ENCODE assay signal across 8 mouse cellular contexts in the genomic region with DNA sequence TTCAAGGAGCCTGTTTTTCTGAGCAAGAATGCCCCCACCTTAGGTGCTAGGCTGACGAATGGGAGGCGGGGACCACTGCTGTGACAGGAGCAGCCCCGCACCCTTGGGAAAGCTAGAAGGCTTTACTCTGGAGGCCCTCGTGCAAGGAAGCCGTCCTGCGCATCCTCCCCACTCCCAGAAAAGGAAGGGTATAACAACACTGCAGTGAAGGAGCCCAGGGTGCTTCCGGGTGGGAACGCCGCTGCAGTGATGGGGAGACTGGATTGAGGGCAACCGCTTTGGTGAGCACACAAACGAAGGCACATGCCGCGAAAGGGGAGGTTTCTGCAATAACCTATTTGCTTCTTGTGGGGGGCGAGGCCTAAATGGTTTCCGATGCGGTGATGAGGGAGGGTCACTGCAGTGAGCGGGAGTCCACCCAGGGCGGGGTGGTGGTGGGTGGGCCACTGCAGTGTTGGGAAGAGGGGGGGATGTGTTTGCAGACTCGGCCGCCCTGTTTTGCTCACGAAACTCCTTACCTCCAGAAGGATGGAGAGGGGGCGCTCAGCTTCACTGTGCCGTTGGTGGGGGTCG. TPM values are rescaled to one million over a fixed set of nuclear protein-coding genes. Genes with fewer than 3 reads are reported as not detected.
DNase-seq lines count a peak whose midpoint lies in the region; ATAC-seq and TF ChIP-seq lines count a peak whose summit lies in the region.

Vwa5b2 (plus strand) TSS at position 106 of the 573 bp plus-strand sequence.

- under 1% methylated on average over 24 of the region's 24 CpGs for WGBS in heart, embryonic 11.5 days (ENCODE audit: insufficient replicate concordance)
- WGBS in embryonic facial prominence, embryonic 15.5 days, result under 1% methylated on average over 24 of the region's 24 CpGs

- H3K4me2 ChIP-seq in heart, embryonic 11.5 days, result peak within 1 kb of the TSS; percentile 92
- peak within 1 kb of the TSS; percentile 95 for H3K4me2 ChIP-seq in embryonic facial prominence, embryonic 15.5 days (replicated peaks)

- no peak for TF ChIP-seq CTCF in E14TG2a.4 (conservative IDR thresholded peaks at IDR 0.05; ENCODE audit: low read length)
- TF ChIP-seq CTCF in left cerebral cortex, adult 2 months (IDR thresholded peaks at IDR 0.05), result no peak

- no peak for DNase-seq in heart, postnatal 25 days (ENCODE audit: low spot score)
- DNase-seq in left cerebral cortex, adult 2 months (ENCODE audit: extremely low spot score in 1 of 2, low spot score in 2 of 2), result peak in 1 of 2 experiments; percentile 49
- DNase-seq in neural tube, embryonic 10.5 days (ENCODE audit: extremely low spot score, low spot score), result peak; percentile 48
- DNase-seq in thymus, adult 18-20 months, result no peak
- DNase-seq in ovary, postnatal 14 days (ENCODE audit: low spot score), result no peak

- H3K27me3 ChIP-seq in heart, embryonic 11.5 days (ENCODE audit: control insufficient read depth, insufficient read depth, low read length), result peaks cover 55% of the 10 kb centered on the region
- peaks cover 66% of the 10 kb centered on the region for H3K27me3 ChIP-seq in E14TG2a.4 (ENCODE audit: insufficient read depth, low read length)
- H3K27me3 ChIP-seq in embryonic facial prominence, embryonic 15.5 days, result peaks cover 59% of the 10 kb centered on the region

- no peak within 1 kb of the TSS for H3K27ac ChIP-seq in heart, embryonic 11.5 days (ENCODE audit: low read depth, low read length)
- H3K27ac ChIP-seq in embryonic facial prominence, embryonic 15.5 days (replicated peaks), result no peak within 1 kb of the TSS
- peak within 1 kb of the TSS; percentile 88 for H3K27ac ChIP-seq in left cerebral cortex, adult 2 months

- H3K4me3 ChIP-seq in heart, embryonic 11.5 days (ENCODE audit: low read depth, low read length), result peak within 1 kb of the TSS; percentile 55
- H3K4me3 ChIP-seq in E14TG2a.4 (replicated peaks; ENCODE audit: low read length), result peak within 1 kb of the TSS; percentile 78
- peak within 1 kb of the TSS; percentile 57 for H3K4me3 ChIP-seq in embryonic facial prominence, embryonic 15.5 days (replicated peaks)
- peak within 1 kb of the TSS; percentile 64 for H3K4me3 ChIP-seq in left cerebral cortex, adult 2 months

- H3K36me3 ChIP-seq in heart, embryonic 11.5 days (ENCODE audit: control insufficient read depth, insufficient read depth, low read length), result no peaks in the 10 kb centered on the region
- no peaks in the 10 kb centered on the region for H3K36me3 ChIP-seq in E14TG2a.4 (ENCODE audit: insufficient read depth, low read length)
- H3K36me3 ChIP-seq in embryonic facial prominence, embryonic 15.5 days, result no peaks in the 10 kb centered on the region

- intact Hi-C loops in heart, postnatal 25 days (cut with DNase I), result no loop called here
- intact Hi-C loops in left cerebral cortex, adult 2 months (cut with DNase I), result loop anchor here (10.0 kb wide), 1 partner anchor 55 kb away; no protein-coding TSS in a partner anchor

- ATAC-seq in heart, embryonic 11.5 days (replicated peaks; ENCODE audit: insufficient number of reproducible peaks, low FRiP score, low TSS enrichment), result 0 out of 2 replicates have a peak, but pooled peaks have one; percentile 11
- ATAC-seq in embryonic facial prominence, embryonic 15.5 days (ENCODE audit: insufficient number of reproducible peaks, low FRiP score, low TSS enrichment, low read depth), result no peak; the same call in 1 of the 2 replicates

- H3K9ac ChIP-seq in heart, embryonic 11.5 days (ENCODE audit: low read depth, low read length), result peak within 1 kb of the TSS; percentile 28; the same call in 1 of the 2 replicates
- peak within 1 kb of the TSS; percentile 28; the same call in 1 of the 2 replicates for H3K9ac ChIP-seq in embryonic facial prominence, embryonic 15.5 days

- no peaks in the 10 kb centered on the region for H3K9me3 ChIP-seq in heart, embryonic 11.5 days (replicated peaks; ENCODE audit: control insufficient read depth, low read length)
- H3K9me3 ChIP-seq in E14TG2a.4 (ENCODE audit: low read length), result no peaks in the 10 kb centered on the region
- H3K9me3 ChIP-seq in embryonic facial prominence, embryonic 15.5 days (replicated peaks), result no peaks in the 10 kb centered on the region

- H3K4me1 ChIP-seq in heart, embryonic 11.5 days (ENCODE audit: control insufficient read depth, insufficient read depth, low read length), result peaks cover 12% of the 10 kb centered on the region; the same call in 1 of the 2 replicates
- H3K4me1 ChIP-seq in E14TG2a.4 (replicated peaks; ENCODE audit: low read depth, low read length), result peaks cover 24% of the 10 kb centered on the region
- H3K4me1 ChIP-seq in embryonic facial prominence, embryonic 15.5 days, result peaks cover 23% of the 10 kb centered on the region

RNA-seq across cellular contexts. Expression of gene Vwa5b2, which starts in this region (rescaled TPM):
- polyA plus RNA-seq in heart, embryonic 11.5 days (2014; fragmentation: Nextera tagmentation; extraction: Ambion mirVana), result 0.08 and 0.20 TPM in 2 replicates
- under 1 TPM; 0.20 to 0.23 TPM for total RNA-seq in heart, postnatal 25 days (2021)
- polyA plus RNA-seq in embryonic facial prominence, embryonic 15.5 days (2015; fragmentation: Nextera tagmentation; extraction: Ambion mirVana), result 2.4 and 4.9 TPM in 2 replicates
- total RNA-seq in left cerebral cortex, adult 2 months (2021), result 10 to 100 TPM; 63.4 to 68.3 TPM

Comparison
In these comparisons a context has a peak if more than half of its experiments do, and no peak if none do; other contexts are left out.
1. RNA of gene Vwa5b2 (total RNA-seq): 63.4 to 68.3 TPM in left cerebral cortex, adult 2 months; 0.20 to 0.23 TPM in heart, postnatal 25 days; every median in the first group is over 10 times any median in the second.
2. Peak in ATAC-seq, H3K4me3 ChIP-seq, H3K9ac ChIP-seq and H3K4me2 ChIP-seq in heart, embryonic 11.5 days; RNA of the gene not detected or under 1 TPM.
3. Peak in every context shown above with its lines, with median percentiles within 50 percentile points of each other: H3K4me3 ChIP-seq.